Mouse (Mus musculus) WW6 (cell line): ENCODE measurements at regions not wholly inside any gene's neighbourhood (a gene's known extent, or its start where the extent isn't known, plus 50 kb on each side); places are given as distances from the start of the nearest gene placed in this dataset.

ENCODE experiments used
- DNase-seq: peaks from one replicate; pipeline ENCODE4 v3.0.0-alpha.2; 2013; ENCODE audit warnings: low read depth, low spot score

- peak; percentile 22 for DNase-seq
These were observed 495.2 kb upstream of the 1700015G11Rik start for GRCm38 (mm10) chr7:52510686-52511085.

- DNase-seq, result no peak
These were observed 492.5 kb upstream of the 1700015G11Rik start for GRCm38 (mm10) chr7:52507988-52508387.

- peak; percentile 7 for DNase-seq
These were observed 451.6 kb upstream of the 1700015G11Rik start for GRCm38 (mm10) chr7:52467135-52467534.

GRCm38 (mm10) chr7:52466585-52466984 is 451.1 kb upstream of the 1700015G11Rik start:
- no peak for DNase-seq
